Mouse (Mus musculus) brown adipose tissue, adult 24 weeks (tissue): ENCODE data around the gene Trmt13. TPM values are rescaled to one million over a fixed set of nuclear protein-coding genes. Genes with fewer than 3 reads are reported as not detected.

Source experiments
- H3K27ac ChIP-seq: fragments of 200-500 bp; replicated peaks from 2 replicates; pipeline ENCODE4 v1.5.1; 2012; ENCODE audit warnings: low read depth, mild to moderate bottlenecking, low read length
- H3K4me1 ChIP-seq: fragments of 200-500 bp; 2 replicates; pipeline ENCODE4 v1.6.1; 2012; ENCODE audit warnings: low read length, mixed read lengths; ENCODE audit not compliant: control insufficient read depth, insufficient read depth, insufficient read length
- H3K4me3 ChIP-seq: fragments of 200-500 bp; 2 replicates; pipeline ENCODE4 v1.5.1; 2012; ENCODE audit warnings: low read depth, mild to moderate bottlenecking, low read length, moderate library complexity; ENCODE audit not compliant: insufficient read depth
- polyA plus RNA-seq: library from polyadenylated mRNA; stranded (reverse); fragments of >200 nt; gene quantifications from 2 replicates; pipeline ENCODE4 v1.2.4, GENCODE M21; 2012; ENCODE audit not compliant: missing spikeins, insufficient read depth, insufficient read length

Trmt13 gene
- polyA plus RNA-seq, 1 experiment = 6.0 TPM

DNA sequence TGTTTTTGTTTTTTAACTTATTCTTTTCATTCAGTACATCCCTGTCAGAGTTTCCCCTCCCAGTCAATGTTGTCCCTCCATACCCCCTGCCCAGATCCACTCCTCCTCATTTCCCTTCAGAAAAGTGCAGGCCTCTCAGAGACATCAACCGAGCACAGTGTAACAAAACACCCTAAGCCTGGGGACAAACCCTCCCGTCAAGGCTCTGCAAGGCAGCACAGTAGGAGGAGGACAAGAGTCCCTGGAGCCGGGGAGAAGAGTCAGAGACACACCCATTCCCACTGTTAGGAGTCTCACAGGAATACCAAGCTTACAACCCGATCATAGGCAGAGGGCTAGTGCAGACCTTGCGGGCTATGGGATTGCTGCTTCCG lies 77.2 kb downstream of the Trmt13 start:
- Histone ChIP-seq H3K4me1 (no peaks in the 10 kb centered on the region), H3K27ac (no peak overlapping the region), H3K4me3 (no peak overlapping the region)

DNA sequence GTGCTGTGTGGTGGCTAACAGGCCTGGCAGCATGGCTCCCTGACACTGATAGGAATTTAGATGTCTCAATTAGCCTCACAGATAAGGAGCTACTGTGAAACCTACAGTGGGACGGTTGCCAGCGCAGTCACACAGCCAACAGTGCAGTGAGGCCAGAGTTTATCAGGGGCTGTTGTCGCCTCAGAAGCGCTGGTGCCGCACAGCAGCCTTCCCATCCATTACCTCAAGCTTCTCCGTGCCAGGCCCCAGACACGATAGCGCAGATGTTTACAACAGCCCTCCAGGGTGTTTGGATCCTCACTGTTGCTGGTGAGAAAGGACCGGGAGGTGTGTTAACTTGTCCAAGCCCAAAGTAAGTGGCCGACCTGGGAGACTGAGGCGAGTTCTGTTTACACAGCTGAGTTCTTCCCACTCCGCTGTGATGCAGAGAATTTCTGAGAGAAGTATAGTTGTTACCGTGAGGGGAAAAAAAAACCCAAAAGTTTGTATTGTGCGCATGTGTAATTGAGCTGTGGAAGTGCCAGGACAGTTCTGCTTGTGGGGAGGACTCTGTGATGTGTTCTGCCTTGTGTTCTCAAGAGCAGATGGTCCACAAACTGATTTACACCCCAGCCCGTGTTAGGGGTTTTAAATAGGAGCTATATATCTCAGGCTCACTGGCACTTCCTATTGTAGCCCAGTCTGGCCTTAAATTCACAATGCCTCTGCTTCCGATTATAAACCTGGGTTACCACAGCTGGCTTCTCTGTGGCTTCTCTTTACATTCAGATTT lies 77.8 kb downstream of the Trmt13 start:
- no peak overlapping the region for H3K4me3 ChIP-seq
- H3K4me1 ChIP-seq = no peaks in the 10 kb centered on the region
- H3K27ac ChIP-seq = no peak overlapping the region

Other genes starting within 250 kb of the Trmt13 start
- 2.7 and 4.2 TPM in 2 replicates for gene Cdc14a, start 190.6 kb downstream of the Trmt13 start, polyA plus RNA-seq
- 31.1 and 31.3 TPM in 2 replicates for gene Rtca, start 106.4 kb downstream of the Trmt13 start, polyA plus RNA-seq
- gene Dbt, start 101.5 kb downstream of the Trmt13 start, polyA plus RNA-seq = 127 and 150 TPM in 2 replicates
- 38.1 and 38.8 TPM in 2 replicates for gene Lrrc39, start 51.6 kb downstream of the Trmt13 start, polyA plus RNA-seq
- gene Sass6, start 19.6 kb downstream of the Trmt13 start, polyA plus RNA-seq = 0.87 and 1.6 TPM in 2 replicates
- gene Mfsd14a, start 48.1 kb upstream of the Trmt13 start, polyA plus RNA-seq = 20.5 and 29.8 TPM in 2 replicates
- gene Gm43191, start 66.7 kb upstream of the Trmt13 start, polyA plus RNA-seq = not detected in 2 replicates
- 9.6 and 12.6 TPM in 2 replicates for gene Slc35a3, start 98.2 kb upstream of the Trmt13 start, polyA plus RNA-seq
- 68.4 and 87.7 TPM in 2 replicates for gene Agl, start 193.6 kb upstream of the Trmt13 start, polyA plus RNA-seq
- 5.1 and 8.2 TPM in 2 replicates for gene Frrs1, start 244.9 kb upstream of the Trmt13 start, polyA plus RNA-seq